Mouse (Mus musculus) layer of hippocampus, postnatal 36 days (tissue): ENCODE measurements around the gene Arntl. TPM values are rescaled to one million over a fixed set of nuclear protein-coding genes. Genes with fewer than 3 reads are reported as not detected.

Experiments used
- DNase-seq, 2 experiments: peaks; one replicate each; pipeline ENCODE4 v3.0.0; 2022
- total RNA-seq, 2 experiments: library from RNA; stranded (reverse); gene quantifications; 2 replicates each; pipeline ENCODE4 v1.2.3; 2021

Gene Arntl
- total RNA-seq = 10 to 100 TPM; 38.3 to 39.3 TPM

GRCm38 (mm10) chr7:113206644-113207470 lies at the start of gene Arntl:
Gene Arntl (plus strand): TSS chr7:113207465.
- peak; percentile 93 to 95 for DNase-seq

- DNase-seq = no peak
Measured at GRCm38 (mm10) chr7:113161077-113161698, 46.1 kb upstream of the Arntl start.

- DNase-seq = no peak
Measured at GRCm38 (mm10) chr7:113164719-113165118, 42.5 kb upstream of the Arntl start.

- DNase-seq = no peak
Measured at GRCm38 (mm10) chr7:113167092-113167491, 40.2 kb upstream of the Arntl start.

GRCm38 (mm10) chr7:113168609-113169008 lies 38.7 kb upstream of the Arntl start:
- DNase-seq = no peak

- no peak for DNase-seq
Measured at GRCm38 (mm10) chr7:113172425-113172824, 34.8 kb upstream of the Arntl start.

- DNase-seq = no peak
Measured at GRCm38 (mm10) chr7:113175481-113175880, 31.8 kb upstream of the Arntl start.

- no peak for DNase-seq
Measured at GRCm38 (mm10) chr7:113178073-113178472, 29.2 kb upstream of the Arntl start.

GRCm38 (mm10) chr7:113183787-113184186 lies 23.5 kb upstream of the Arntl start:
- no peak for DNase-seq

- DNase-seq = no peak
Measured at GRCm38 (mm10) chr7:113185056-113185455, 22.2 kb upstream of the Arntl start.

GRCm38 (mm10) chr7:113186041-113186800 lies 21.0 kb upstream of the Arntl start:
- DNase-seq = no peak

GRCm38 (mm10) chr7:113188091-113188490 lies 19.2 kb upstream of the Arntl start:
- no peak for DNase-seq

GRCm38 (mm10) chr7:113188566-113188965 lies 18.7 kb upstream of the Arntl start:
- no peak for DNase-seq

GRCm38 (mm10) chr7:113191787-113192186 lies 15.5 kb upstream of the Arntl start:
- no peak for DNase-seq

GRCm38 (mm10) chr7:113192714-113193365 lies 14.4 kb upstream of the Arntl start:
- DNase-seq = no peak

GRCm38 (mm10) chr7:113193872-113194271 lies 13.4 kb upstream of the Arntl start:
- no peak for DNase-seq

- DNase-seq = no peak
Measured at GRCm38 (mm10) chr7:113195271-113195670, 12.0 kb upstream of the Arntl start.

GRCm38 (mm10) chr7:113196171-113196570 lies 11.1 kb upstream of the Arntl start:
- DNase-seq = no peak

GRCm38 (mm10) chr7:113197161-113197775 lies 10.0 kb upstream of the Arntl start:
- DNase-seq = no peak

- DNase-seq = no peak
Measured at GRCm38 (mm10) chr7:113201584-113201983, 5.7 kb upstream of the Arntl start.

GRCm38 (mm10) chr7:113207471-113208387 lies 464 bp downstream of the Arntl start:
- DNase-seq = peak; percentile 72 to 74
